Mouse (Mus musculus) thymus, adult 2 months (tissue): Measurements from ENCODE around the gene Foxn4.

Source experiments
- CTCF ChIP-seq: fragments of 200-500 bp; IDR thresholded peaks from 2 replicates; pipeline ENCODE4 v1.5.1; 2012; ENCODE audit warnings: mild to moderate bottlenecking, control low read depth, low read length, moderate library complexity, borderline replicate concordance; ENCODE audit not compliant: control insufficient read depth, poor library complexity, insufficient read depth; ENCODE audit errors: extremely low read depth
- POLR2A ChIP-seq: fragments of 200-500 bp; IDR thresholded peaks from 2 replicates; pipeline ENCODE4 v1.6.1; 2012; ENCODE audit warnings: mild to moderate bottlenecking, low read length, control low read depth, moderate library complexity; ENCODE audit not compliant: control insufficient read depth, poor library complexity, insufficient read depth; ENCODE audit errors: extremely low read depth

GRCm38 (mm10) chr5:114261494-114261893 is 12.1 kb downstream of the Foxn4 start:
- TF ChIP-seq CTCF = no peak
- TF ChIP-seq POLR2A = no peak
